Mouse (Mus musculus): Measurements from ENCODE around the gene Fam240b. TPM values are rescaled to one million over a fixed set of nuclear protein-coding genes. Genes with fewer than 3 reads are reported as not detected.
"Not testable (repeated sequence)": the region's sequence is repeated elsewhere in the genome, so short reads cannot be mapped to it uniquely, and the experiment has no call there.

Fam240b gene
- not detected in 2 replicates for total RNA-seq (2017)

- no peak for ATAC-seq (replicated peaks in 1 of 2; ENCODE audit: insufficient read depth in 1 of 2, low FRiP score in 2 of 2, low TSS enrichment in 1 of 2, low read depth in 1 of 2, poor library complexity in 2 of 2, severe bottlenecking in 2 of 2)
Measured at GRCm38 (mm10) chr13:64497692-64498091, at the start of gene Fam240b. Gene Fam240b (minus strand): TSS chr13:64497792.

GRCm38 (mm10) chr13:64530139-64530538, 32.5 kb upstream of the Fam240b start:
- ATAC-seq (replicated peaks in 1 of 2; ENCODE audit: insufficient read depth in 1 of 2, low FRiP score in 2 of 2, low TSS enrichment in 1 of 2, low read depth in 1 of 2, poor library complexity in 2 of 2, severe bottlenecking in 2 of 2): no peak

- ATAC-seq (replicated peaks in 1 of 2; ENCODE audit: insufficient read depth in 1 of 2, low FRiP score in 2 of 2, low TSS enrichment in 1 of 2, low read depth in 1 of 2, poor library complexity in 2 of 2, severe bottlenecking in 2 of 2): no peak
Measured at GRCm38 (mm10) chr13:64526515-64527285, 29.1 kb upstream of the Fam240b start.

GRCm38 (mm10) chr13:64514247-64514646, 16.7 kb upstream of the Fam240b start:
- no peak for ATAC-seq (replicated peaks in 1 of 2; ENCODE audit: insufficient read depth in 1 of 2, low FRiP score in 2 of 2, low TSS enrichment in 1 of 2, low read depth in 1 of 2, poor library complexity in 2 of 2, severe bottlenecking in 2 of 2)

- ATAC-seq (replicated peaks in 1 of 2; ENCODE audit: insufficient read depth in 1 of 2, low FRiP score in 2 of 2, low TSS enrichment in 1 of 2, low read depth in 1 of 2, poor library complexity in 2 of 2, severe bottlenecking in 2 of 2): no peak
Measured at GRCm38 (mm10) chr13:64511616-64512015, 14.0 kb upstream of the Fam240b start.

GRCm38 (mm10) chr13:64507361-64507760, 9.8 kb upstream of the Fam240b start:
- ATAC-seq (replicated peaks in 1 of 2; ENCODE audit: insufficient read depth in 1 of 2, low FRiP score in 2 of 2, low TSS enrichment in 1 of 2, low read depth in 1 of 2, poor library complexity in 2 of 2, severe bottlenecking in 2 of 2): no peak

- ATAC-seq (replicated peaks in 1 of 2; ENCODE audit: insufficient read depth in 1 of 2, low FRiP score in 2 of 2, low TSS enrichment in 1 of 2, low read depth in 1 of 2, poor library complexity in 2 of 2, severe bottlenecking in 2 of 2): no peak
Measured at GRCm38 (mm10) chr13:64502833-64503232, 5.2 kb upstream of the Fam240b start.

- no peak for ATAC-seq (replicated peaks in 1 of 2; ENCODE audit: insufficient read depth in 1 of 2, low FRiP score in 2 of 2, low TSS enrichment in 1 of 2, low read depth in 1 of 2, poor library complexity in 2 of 2, severe bottlenecking in 2 of 2)
Measured at GRCm38 (mm10) chr13:64493586-64493985, 4.0 kb downstream of the Fam240b start.

- no peak for ATAC-seq (replicated peaks in 1 of 2; ENCODE audit: insufficient read depth in 1 of 2, low FRiP score in 2 of 2, low TSS enrichment in 1 of 2, low read depth in 1 of 2, poor library complexity in 2 of 2, severe bottlenecking in 2 of 2)
Measured at GRCm38 (mm10) chr13:64489886-64490285, 7.7 kb downstream of the Fam240b start.

GRCm38 (mm10) chr13:64479960-64480359, 17.6 kb downstream of the Fam240b start:
- ATAC-seq (replicated peaks in 1 of 2; ENCODE audit: insufficient read depth in 1 of 2, low FRiP score in 2 of 2, low TSS enrichment in 1 of 2, low read depth in 1 of 2, poor library complexity in 2 of 2, severe bottlenecking in 2 of 2): no peak

- ATAC-seq (replicated peaks in 1 of 2; ENCODE audit: insufficient read depth in 1 of 2, low FRiP score in 2 of 2, low TSS enrichment in 1 of 2, low read depth in 1 of 2, poor library complexity in 2 of 2, severe bottlenecking in 2 of 2): no peak
Measured at GRCm38 (mm10) chr13:64477968-64478367, 19.6 kb downstream of the Fam240b start.

- ATAC-seq (replicated peaks in 1 of 2; ENCODE audit: insufficient read depth in 1 of 2, low FRiP score in 2 of 2, low TSS enrichment in 1 of 2, low read depth in 1 of 2, poor library complexity in 2 of 2, severe bottlenecking in 2 of 2): no peak
Measured at GRCm38 (mm10) chr13:64467886-64468285, 29.7 kb downstream of the Fam240b start.

GRCm38 (mm10) chr13:64465166-64465565, 32.4 kb downstream of the Fam240b start:
- no peak for ATAC-seq (replicated peaks in 1 of 2; ENCODE audit: insufficient read depth in 1 of 2, low FRiP score in 2 of 2, low TSS enrichment in 1 of 2, low read depth in 1 of 2, poor library complexity in 2 of 2, severe bottlenecking in 2 of 2)

- ATAC-seq (replicated peaks in 1 of 2; ENCODE audit: insufficient read depth in 1 of 2, low FRiP score in 2 of 2, low TSS enrichment in 1 of 2, low read depth in 1 of 2, poor library complexity in 2 of 2, severe bottlenecking in 2 of 2): no peak
Measured at GRCm38 (mm10) chr13:64462581-64462980, 35.0 kb downstream of the Fam240b start.

GRCm38 (mm10) chr13:64458181-64458580, 39.4 kb downstream of the Fam240b start:
- no peak for ATAC-seq (replicated peaks in 1 of 2; ENCODE audit: insufficient read depth in 1 of 2, low FRiP score in 2 of 2, low TSS enrichment in 1 of 2, low read depth in 1 of 2, poor library complexity in 2 of 2, severe bottlenecking in 2 of 2)

- ATAC-seq (replicated peaks in 1 of 2; ENCODE audit: insufficient read depth in 1 of 2, low FRiP score in 2 of 2, low TSS enrichment in 1 of 2, low read depth in 1 of 2, poor library complexity in 2 of 2, severe bottlenecking in 2 of 2): not testable (repeated sequence)
Measured at GRCm38 (mm10) chr13:64457225-64457978, 40.2 kb downstream of the Fam240b start.

GRCm38 (mm10) chr13:64450001-64450794, 47.4 kb downstream of the Fam240b start:
- no peak; a peak in 1 of 4 replicates for ATAC-seq (replicated peaks in 1 of 2; ENCODE audit: insufficient read depth in 1 of 2, low FRiP score in 2 of 2, low TSS enrichment in 1 of 2, low read depth in 1 of 2, poor library complexity in 2 of 2, severe bottlenecking in 2 of 2)

- peak in 1 of 2 experiments; percentile 21; a peak in 1 of 4 replicates for ATAC-seq (replicated peaks in 1 of 2; ENCODE audit: insufficient read depth in 1 of 2, low FRiP score in 2 of 2, low TSS enrichment in 1 of 2, low read depth in 1 of 2, poor library complexity in 2 of 2, severe bottlenecking in 2 of 2)
Measured at GRCm38 (mm10) chr13:64448729-64449128, 48.9 kb downstream of the Fam240b start.
